Mouse (Mus musculus): ENCODE measurements around the gene Iqcc. TPM values are rescaled to one million over a fixed set of nuclear protein-coding genes. Genes with fewer than 3 reads are reported as not detected.
A peak's percentile ranks its signal among the peaks of the same experiment; 100 is the strongest.

Iqcc gene
- total RNA-seq, 2 experiments from 2014 or later = 35.3 to 40.6 TPM

- no peak for DNase-seq
Observed at GRCm38 (mm10) chr4:129621283-129621841, 2.5 kb upstream of the Iqcc start.

GRCm38 (mm10) chr4:129620419-129621282 is 1.8 kb upstream of the Iqcc start:
- DNase-seq = no peak

- DNase-seq = no peak
Observed at GRCm38 (mm10) chr4:129618031-129618430, 868 bp downstream of the Iqcc start.

- DNase-seq = no peak
Observed at GRCm38 (mm10) chr4:129617121-129617641, 1.7 kb downstream of the Iqcc start.

GRCm38 (mm10) chr4:129616631-129617030 is 2.3 kb downstream of the Iqcc start:
- DNase-seq = no peak

GRCm38 (mm10) chr4:129615801-129616290 is 3.1 kb downstream of the Iqcc start:
- DNase-seq = no peak

GRCm38 (mm10) chr4:129614093-129614492 is 4.8 kb downstream of the Iqcc start, which contains the start of gene Dcdc2b:
Dcdc2b (minus strand) TSS chr4:129614257.
- no peak for DNase-seq

- DNase-seq = no peak
Observed at GRCm38 (mm10) chr4:129610472-129610871, 8.4 kb downstream of the Iqcc start.

- no peak for DNase-seq
Observed at GRCm38 (mm10) chr4:129610026-129610425, 8.9 kb downstream of the Iqcc start.

GRCm38 (mm10) chr4:129609139-129609631 is 9.7 kb downstream of the Iqcc start:
- no peak for DNase-seq

GRCm38 (mm10) chr4:129608426-129609025 is 10.4 kb downstream of the Iqcc start:
- peak; percentile 73 to 77 for DNase-seq

- DNase-seq = peak; percentile 81 to 85
Observed at GRCm38 (mm10) chr4:129600233-129601158, 18.4 kb downstream of the Iqcc start, which contains the start of the genes Eif3i and Tmem234. Eif3i (minus strand) TSS chr4:129600648. Tmem234 (plus strand) TSS chr4:129600668.

- DNase-seq = no peak
Observed at GRCm38 (mm10) chr4:129588865-129589264, 30.0 kb downstream of the Iqcc start.

GRCm38 (mm10) chr4:129586943-129587342 is 32.0 kb downstream of the Iqcc start:
- no peak for DNase-seq

- DNase-seq = no peak
Observed at GRCm38 (mm10) chr4:129585773-129586172, 33.1 kb downstream of the Iqcc start.

- DNase-seq = peak; percentile 79 to 81
Observed at GRCm38 (mm10) chr4:129584884-129585608, 33.9 kb downstream of the Iqcc start.

GRCm38 (mm10) chr4:129584370-129584769 is 34.5 kb downstream of the Iqcc start:
- DNase-seq = no peak

- DNase-seq = no peak
Observed at GRCm38 (mm10) chr4:129582251-129582650, 36.6 kb downstream of the Iqcc start.

GRCm38 (mm10) chr4:129580347-129580746 is 38.6 kb downstream of the Iqcc start:
- no peak for DNase-seq

GRCm38 (mm10) chr4:129578466-129578865 is 40.4 kb downstream of the Iqcc start, which contains the start of gene Fam167b:
Fam167b (minus strand) TSS chr4:129578549.
- DNase-seq = no peak

GRCm38 (mm10) chr4:129577688-129578087 is 41.2 kb downstream of the Iqcc start:
- DNase-seq = no peak
